Comparison of ENCODE assay signal across 8 mouse cellular contexts in the genomic region with DNA sequence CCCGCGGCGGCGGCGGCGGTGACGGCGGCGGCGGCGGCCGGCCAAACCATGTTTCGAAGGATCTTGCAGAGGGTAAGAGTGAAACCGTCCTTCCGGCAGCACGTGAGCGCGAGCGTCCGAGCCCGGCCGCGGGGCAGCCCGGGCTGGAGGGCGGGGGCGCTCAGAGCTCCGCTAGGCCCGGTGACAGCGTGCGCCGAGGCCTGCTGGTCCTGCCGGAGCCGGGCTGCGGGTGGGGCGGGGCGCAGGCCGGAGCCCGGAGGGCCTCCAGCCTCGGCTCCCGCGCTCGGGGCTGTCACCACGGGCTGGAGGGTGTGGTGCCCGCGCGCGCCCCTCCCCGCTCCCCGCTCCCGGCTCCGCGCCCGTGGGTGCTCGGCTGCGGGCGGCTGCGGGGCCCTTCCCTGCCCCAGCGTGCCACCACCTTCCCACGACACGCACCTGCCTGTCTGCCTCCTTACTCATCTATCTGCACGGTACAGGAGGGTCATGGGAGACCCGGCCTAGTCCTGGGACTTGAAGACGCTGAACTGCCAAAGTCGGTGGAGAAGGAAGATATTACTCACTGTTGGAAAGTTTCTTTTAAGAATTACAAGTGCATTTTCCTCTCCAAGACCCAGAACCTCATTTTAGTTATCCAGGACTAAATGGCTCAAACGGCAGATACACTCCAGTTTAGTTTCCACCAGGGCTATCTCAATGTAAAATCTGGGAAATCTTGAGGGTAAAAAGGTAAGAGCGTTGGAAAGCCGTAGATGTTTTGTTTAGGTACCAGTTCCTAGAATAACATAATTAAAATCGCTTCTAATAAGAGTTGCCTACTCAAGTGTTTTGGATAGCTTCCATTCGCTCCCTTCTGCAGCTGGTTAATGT. TPM values are rescaled to one million over a fixed set of nuclear protein-coding genes. Genes with fewer than 3 reads are reported as not detected.
DNase-seq lines count a peak whose midpoint lies in the region; ATAC-seq and TF ChIP-seq lines count a peak whose summit lies in the region.

No protein-coding gene starts in this region.

- peak; percentile 80 for ATAC-seq in forebrain, embryonic 16.5 days
- ATAC-seq in liver, embryonic 13.5 days (ENCODE audit: low read depth): peak; percentile 88

- H3K27me3 ChIP-seq in heart, adult 2 months (ENCODE audit: control insufficient read depth, insufficient read depth, low read length): no peaks in the 10 kb centered on the region
- no peaks in the 10 kb centered on the region for H3K27me3 ChIP-seq in forebrain, embryonic 16.5 days (replicated peaks; ENCODE audit: control insufficient read depth, insufficient read depth, low read length)
- no peaks in the 10 kb centered on the region for H3K27me3 ChIP-seq in liver, embryonic 13.5 days
- no peaks in the 10 kb centered on the region; the same call in 1 of the 2 replicates for H3K27me3 ChIP-seq in spleen, adult 2 months (ENCODE audit: control insufficient read depth, insufficient read depth, low read length)

- TF ChIP-seq EP300 in heart, adult 2 months (IDR thresholded peaks at IDR 0.05; ENCODE audit: insufficient read depth, low read depth, low read length): no peak

- WGBS in heart, adult 2 months: 2% methylated on average over 65 of the region's 69 CpGs
- WGBS in forebrain, embryonic 16.5 days: 4% methylated on average over 47 of the region's 69 CpGs
- 4% methylated on average over 57 of the region's 69 CpGs for WGBS in liver, embryonic 13.5 days (ENCODE audit: insufficient replicate concordance)
- 5% methylated on average over 52 of the region's 69 CpGs for WGBS in spleen, adult 2 months

- peaks cover 10% of the 10 kb centered on the region for H3K36me3 ChIP-seq in heart, adult 2 months (ENCODE audit: control insufficient read depth, insufficient read depth, low read length)
- H3K36me3 ChIP-seq in forebrain, embryonic 16.5 days (ENCODE audit: control insufficient read depth, insufficient read depth): no peaks in the 10 kb centered on the region
- peaks cover 4% of the 10 kb centered on the region for H3K36me3 ChIP-seq in liver, embryonic 13.5 days
- H3K36me3 ChIP-seq in spleen, adult 2 months (ENCODE audit: control insufficient read depth, insufficient read depth, low read length): no peaks in the 10 kb centered on the region

- TF ChIP-seq POLR2A in heart, adult 2 months (IDR thresholded peaks at IDR 0.05; ENCODE audit: insufficient read depth, low read depth, low read length): no peak
- TF ChIP-seq POLR2A in spleen, adult 2 months (IDR thresholded peaks at IDR 0.05; ENCODE audit: low read depth, low read length): no peak

- H3K79me2 ChIP-seq in heart, adult 2 months (replicated peaks; ENCODE audit: control insufficient read depth, insufficient read depth, low read length): peaks cover 4% of the 10 kb centered on the region; the same call in 1 of the 2 replicates

- TF ChIP-seq CTCF in heart, adult 2 months (IDR thresholded peaks at IDR 0.05): no peak
- TF ChIP-seq CTCF in spleen, adult 2 months (IDR thresholded peaks at IDR 0.05; ENCODE audit: extremely low read depth, insufficient read depth, insufficient read length, insufficient replicate concordance): no peak

- DNase-seq in heart, adult 2 months: no peak
- no peak for DNase-seq in heart, postnatal 4 days
- DNase-seq in urinary bladder, postnatal 10 days (ENCODE audit: low spot score): peak; percentile 18
- DNase-seq in urinary bladder, postnatal 36 days (ENCODE audit: low spot score in 2 of 2): no peak
- DNase-seq in liver, embryonic 13.5 days: peak; percentile 70
- DNase-seq in spleen, adult 2 months (ENCODE audit: low read depth in 1 of 2, low spot score in 2 of 2): peak; percentile 14 to 59
- DNase-seq in ovary, adult 18-20 months (ENCODE audit: low spot score): no peak

- H3K9ac ChIP-seq in heart, adult 2 months (ENCODE audit: low read depth, low read length): peak overlapping the region; percentile 93
- H3K9ac ChIP-seq in forebrain, embryonic 16.5 days (replicated peaks; ENCODE audit: low read depth, low read length): peak overlapping the region; percentile 88
- H3K9ac ChIP-seq in liver, embryonic 13.5 days: peak overlapping the region; percentile 94

- peak overlapping the region; percentile 95 for H3K27ac ChIP-seq in heart, adult 2 months
- peak overlapping the region; percentile 77 for H3K27ac ChIP-seq in forebrain, embryonic 16.5 days (ENCODE audit: low read length)
- H3K27ac ChIP-seq in liver, embryonic 13.5 days: peak overlapping the region; percentile 93
- H3K27ac ChIP-seq in spleen, adult 2 months (ENCODE audit: insufficient read depth, low read length): peak overlapping the region; percentile 68

- H3K4me2 ChIP-seq in forebrain, embryonic 16.5 days (ENCODE audit: low read length): peak overlapping the region; percentile 84
- H3K4me2 ChIP-seq in liver, embryonic 13.5 days: peak overlapping the region; percentile 94

- H3K4me1 ChIP-seq in heart, adult 2 months (ENCODE audit: control insufficient read depth, insufficient read depth, low read length): peaks cover 6% of the 10 kb centered on the region
- peaks cover 13% of the 10 kb centered on the region for H3K4me1 ChIP-seq in forebrain, embryonic 16.5 days (replicated peaks; ENCODE audit: control insufficient read depth, insufficient read depth, low read length)
- peaks cover 36% of the 10 kb centered on the region for H3K4me1 ChIP-seq in liver, embryonic 13.5 days (replicated peaks)
- H3K4me1 ChIP-seq in spleen, adult 2 months (ENCODE audit: control insufficient read depth, insufficient read depth, insufficient read length): peaks cover 2% of the 10 kb centered on the region; the same call in 1 of the 2 replicates

- no peaks in the 10 kb centered on the region for H3K9me3 ChIP-seq in forebrain, embryonic 16.5 days (ENCODE audit: control insufficient read depth, low read length)
- peaks cover 2% of the 10 kb centered on the region; the same call in 1 of the 2 replicates for H3K9me3 ChIP-seq in liver, embryonic 13.5 days (replicated peaks)

- intact Hi-C loops in heart, adult 2 months (cut with DNase I): no loop called here

- peak overlapping the region; percentile 84 for H3K4me3 ChIP-seq in heart, adult 2 months
- peak overlapping the region; percentile 96 for H3K4me3 ChIP-seq in forebrain, embryonic 16.5 days (replicated peaks; ENCODE audit: low read length)
- H3K4me3 ChIP-seq in liver, embryonic 13.5 days (replicated peaks): peak overlapping the region; percentile 88
- H3K4me3 ChIP-seq in spleen, adult 2 months (ENCODE audit: extremely low read depth, insufficient read depth, insufficient read length): peak overlapping the region; percentile 70

RNA-seq across cellular contexts. Expression of a gene that starts 0.7 kb away (rescaled TPM):
- total RNA-seq in heart, adult 2 months (2021): 10 to 100 TPM; 30.3 to 30.9 TPM
- 3.1 and 6.6 TPM in 2 replicates for polyA plus RNA-seq in heart, adult 2 months (2012; rRNA removed)
- total RNA-seq in heart, postnatal 4 days (2021): 10 to 100 TPM; 35.5 to 39.9 TPM
- 15.8 and 16.6 TPM in 2 replicates for polyA plus RNA-seq in forebrain, embryonic 16.5 days (2015; fragmentation: Nextera tagmentation; extraction: Ambion mirVana)
- polyA plus RNA-seq in liver, embryonic 13.5 days (2015; fragmentation: Nextera tagmentation; extraction: Ambion mirVana): 10.3 and 10.6 TPM in 2 replicates
- 2.1 and 2.4 TPM in 2 replicates for polyA plus RNA-seq in spleen, adult 2 months (2012; rRNA removed)

Comparison
In these comparisons a context has a peak if more than half of its experiments do, and no peak if none do; other contexts are left out.
1. DNase-seq: peak in urinary bladder, postnatal 10 days (single experiment), liver, embryonic 13.5 days (single experiment) and spleen, adult 2 months (2 of 2); none in heart, adult 2 months (0 of 2), heart, postnatal 4 days (single experiment), urinary bladder, postnatal 36 days (0 of 2) and ovary, adult 18-20 months (single experiment).
2. Peak in every context shown above with its lines, with median percentiles within 50 percentile points of each other: H3K27ac ChIP-seq, H3K4me3 ChIP-seq and H3K9ac ChIP-seq.